Mouse (Mus musculus) neural tube, embryonic 11.5 days (tissue): ENCODE measurements around the gene Oxct2b. TPM values are rescaled to one million over a fixed set of nuclear protein-coding genes. Genes with fewer than 3 reads are reported as not detected.

ENCODE experiments used
- ATAC-seq: fragments of 200-750 bp; cut with Nextera tagmentation; 2 replicates; pipeline ENCODE4 v1.8.0; 2017; ENCODE audit warnings: moderate number of reproducible peaks, mild to moderate bottlenecking, moderate TSS enrichment, moderate library complexity; ENCODE audit not compliant: insufficient read depth, low FRiP score, low TSS enrichment
- DNase-seq: peaks from one replicate; pipeline ENCODE4 v3.0.0-alpha.2; 2015; ENCODE audit warnings: low spot score
- H3K27ac ChIP-seq: fragments of 300-500 bp; sonication (generic); 2 replicates; pipeline ENCODE4 v1.5.1; 2014; ENCODE audit warnings: low read depth, mild to moderate bottlenecking, low read length
- H3K27me3 ChIP-seq: fragments of 300-500 bp; sonication (generic); 2 replicates; pipeline ENCODE4 v1.6.1; 2014; ENCODE audit warnings: mild to moderate bottlenecking, low read length, mixed read lengths; ENCODE audit not compliant: control insufficient read depth, insufficient read depth
- H3K36me3 ChIP-seq: fragments of 300-500 bp; sonication (generic); 2 replicates; pipeline ENCODE4 v1.6.1; 2014; ENCODE audit warnings: mild to moderate bottlenecking, low read length, moderate library complexity, mixed read lengths; ENCODE audit not compliant: control insufficient read depth, insufficient read depth
- H3K4me1 ChIP-seq: fragments of 300-500 bp; sonication (generic); 2 replicates; pipeline ENCODE4 v1.6.1; 2014; ENCODE audit warnings: low read length, mixed read lengths; ENCODE audit not compliant: control insufficient read depth, insufficient read depth
- H3K4me2 ChIP-seq: fragments of 300-500 bp; sonication (generic); 2 replicates; pipeline ENCODE4 v1.6.1; 2014; ENCODE audit warnings: low read depth, mild to moderate bottlenecking, moderate library complexity
- H3K4me3 ChIP-seq: fragments of 300-500 bp; sonication (generic); 2 replicates; pipeline ENCODE4 v1.5.1; 2014; ENCODE audit warnings: low read depth, low read length
- H3K9ac ChIP-seq: fragments of 300-500 bp; sonication (generic); 2 replicates; pipeline ENCODE4 v1.6.1; 2014; ENCODE audit warnings: mild to moderate bottlenecking, low read length
- H3K9me3 ChIP-seq: fragments of 300-500 bp; sonication (generic); 2 replicates; pipeline ENCODE4 v1.6.1; 2016; ENCODE audit warnings: low read length; ENCODE audit not compliant: control insufficient read depth
- WGBS: fragments of 180-500 bp; shearing (Covaris S2); extraction: QIAGEN DNeasy Blood & Tissue Kit; methylation state at CpG from one replicate; pipeline ENCODE4 v1.1.7; 2014; 5-methylcytosine and 5-hydroxymethylcytosine counted together
- polyA plus RNA-seq: library from polyadenylated mRNA; unstranded; fragments of >200 nt; fragmentation: Nextera tagmentation; extraction: Ambion mirVana; gene quantifications from 2 replicates; pipeline ENCODE4 v1.2.1, GENCODE M21; 2014

Oxct2b gene
- polyA plus RNA-seq = 0.23 TPM in 1 of 2 replicates, not detected in the other

GRCm38 (mm10) chr4:123116011-123116410 is at the start of gene Oxct2b:
TSS of gene Oxct2b (plus strand) at chr4:123116266.
- WGBS = 8% methylated on average over 22 of the region's 22 CpGs

GRCm38 (mm10) chr4:123068646-123069045 is 47.4 kb upstream of the Oxct2b start:
- Histone ChIP-seq H3K4me1 (no peaks in the 10 kb centered on the region), H3K9ac (no peak overlapping the region), H3K27me3 (no peaks in the 10 kb centered on the region), H3K4me3 (no peak overlapping the region), H3K4me2 (no peak overlapping the region), H3K9me3 (no peaks in the 10 kb centered on the region), H3K27ac (no peak overlapping the region), H3K36me3 (no peaks in the 10 kb centered on the region)
- WGBS = 76% methylated on average over 6 of the region's 6 CpGs
- DNase-seq (no peak), ATAC-seq (no peak)

More at GRCm38 (mm10) chr4:123116011-123116410, at the start of gene Oxct2b:
- DNase-seq (peak; percentile 30), ATAC-seq (0 out of 2 replicates have a peak, but pooled peaks have one; percentile 28)
- no peak within 1 kb of the TSS for H3K27ac ChIP-seq
- H3K9me3 ChIP-seq = no peaks in the 10 kb centered on the region
- H3K36me3 ChIP-seq = no peaks in the 10 kb centered on the region
- peak within 1 kb of the TSS; percentile 15 for H3K4me3 ChIP-seq
- H3K4me2 ChIP-seq = peak within 1 kb of the TSS; percentile 31
- H3K27me3 ChIP-seq = no peaks in the 10 kb centered on the region
- no peaks in the 10 kb centered on the region for H3K4me1 ChIP-seq
- no peak within 1 kb of the TSS for H3K9ac ChIP-seq

- Histone ChIP-seq H3K4me1 (no peaks in the 10 kb centered on the region), H3K9me3 (no peaks in the 10 kb centered on the region), H3K9ac (no peak overlapping the region), H3K27ac (no peak overlapping the region), H3K4me3 (no peak overlapping the region), H3K4me2 (no peak overlapping the region; the same call in 1 of the 2 replicates), H3K36me3 (no peaks in the 10 kb centered on the region), H3K27me3 (no peaks in the 10 kb centered on the region)
- 13% methylated on average over 13 of the region's 13 CpGs for WGBS
- DNase-seq (peak; percentile 50), ATAC-seq (no peak)
Measured at GRCm38 (mm10) chr4:123071266-123071966, 44.6 kb upstream of the Oxct2b start.

GRCm38 (mm10) chr4:123076928-123077327 is 39.1 kb upstream of the Oxct2b start:
- H3K27ac ChIP-seq = no peak overlapping the region
- ATAC-seq (no peak), DNase-seq (no peak)
- H3K4me3 ChIP-seq = no peak overlapping the region
- 66% methylated on average over 8 of the region's 8 CpGs for WGBS
- no peak overlapping the region for H3K4me2 ChIP-seq
- H3K9me3 ChIP-seq = no peaks in the 10 kb centered on the region
- H3K36me3 ChIP-seq = no peaks in the 10 kb centered on the region
- H3K4me1 ChIP-seq = no peaks in the 10 kb centered on the region
- no peak overlapping the region for H3K9ac ChIP-seq
- no peaks in the 10 kb centered on the region for H3K27me3 ChIP-seq

- no peak for DNase-seq
- WGBS = 81% methylated on average over 4 of the region's 4 CpGs
- H3K4me1 ChIP-seq = no peaks in the 10 kb centered on the region
Measured at GRCm38 (mm10) chr4:123078231-123078630, 37.8 kb upstream of the Oxct2b start.

GRCm38 (mm10) chr4:123080791-123081190 is 35.3 kb upstream of the Oxct2b start:
- no peak for ATAC-seq
- no peak for DNase-seq
- Histone ChIP-seq H3K4me3 (no peak overlapping the region), H3K9me3 (no peaks in the 10 kb centered on the region), H3K27ac (no peak overlapping the region), H3K4me2 (no peak overlapping the region), H3K4me1 (no peaks in the 10 kb centered on the region), H3K9ac (no peak overlapping the region), H3K27me3 (no peaks in the 10 kb centered on the region), H3K36me3 (no peaks in the 10 kb centered on the region)
- WGBS = 41% methylated on average over 13 of the region's 13 CpGs

More at GRCm38 (mm10) chr4:123078231-123078630, 37.8 kb upstream of the Oxct2b start:
- H3K4me3 ChIP-seq = no peak overlapping the region
- H3K36me3 ChIP-seq = no peaks in the 10 kb centered on the region
- no peak overlapping the region for H3K4me2 ChIP-seq
- no peak overlapping the region for H3K27ac ChIP-seq
- no peaks in the 10 kb centered on the region for H3K9me3 ChIP-seq
- no peak overlapping the region for H3K9ac ChIP-seq
- no peak for ATAC-seq
- H3K27me3 ChIP-seq = no peaks in the 10 kb centered on the region

GRCm38 (mm10) chr4:123082283-123083163 is 33.5 kb upstream of the Oxct2b start:
- DNase-seq (peak; percentile 73), ATAC-seq (peak; percentile 74)
- 71% methylated on average over 20 of the region's 20 CpGs for WGBS
- H3K4me2 ChIP-seq = no peak overlapping the region
- no peak overlapping the region for H3K27ac ChIP-seq
- no peaks in the 10 kb centered on the region for H3K27me3 ChIP-seq
- no peaks in the 10 kb centered on the region for H3K36me3 ChIP-seq
- H3K9ac ChIP-seq = no peak overlapping the region
- no peaks in the 10 kb centered on the region for H3K4me1 ChIP-seq
- H3K4me3 ChIP-seq = no peak overlapping the region
- no peaks in the 10 kb centered on the region for H3K9me3 ChIP-seq

- ATAC-seq = no peak
- no peak for DNase-seq
- H3K27me3 ChIP-seq = no peaks in the 10 kb centered on the region
Measured at GRCm38 (mm10) chr4:123083323-123083902, 32.7 kb upstream of the Oxct2b start.

More at GRCm38 (mm10) chr4:123083323-123083902, 32.7 kb upstream of the Oxct2b start:
- Histone ChIP-seq H3K9ac (no peak overlapping the region), H3K9me3 (no peaks in the 10 kb centered on the region), H3K36me3 (no peaks in the 10 kb centered on the region), H3K4me1 (no peaks in the 10 kb centered on the region), H3K27ac (no peak overlapping the region), H3K4me2 (no peak overlapping the region), H3K4me3 (no peak overlapping the region)
- 73% methylated on average over 13 of the region's 13 CpGs for WGBS
